Mouse (Mus musculus) c-Kit-positive CD71-positive TER-119-positive erythroid progenitor cells, embryonic 14.5 days (primary cell): ENCODE measurements around the gene Rbfox2.

Experiments
- DNase-seq: peaks from one replicate; pipeline ENCODE4 v3.0.0-alpha.2; 2013; ENCODE audit warnings: low spot score

Gene Rbfox2

DNA sequence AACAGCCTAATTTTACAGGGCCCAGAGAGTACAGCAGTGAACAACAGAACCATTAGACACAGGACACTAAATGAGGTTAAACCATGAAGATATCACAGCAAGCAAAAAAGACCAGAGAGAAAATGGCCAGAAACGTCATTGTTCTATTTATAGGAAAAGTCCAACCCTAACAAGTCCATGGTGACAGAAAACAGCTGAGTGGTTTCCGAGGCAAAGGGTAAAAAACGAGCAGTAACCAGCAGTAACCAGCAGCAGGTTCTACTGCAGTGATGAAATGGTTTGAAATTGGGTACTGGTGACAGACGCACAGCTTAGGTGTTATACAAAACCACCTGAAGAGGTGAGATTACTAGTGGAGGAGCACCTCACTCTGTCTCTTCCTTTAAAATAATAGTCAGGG lies 72.5 kb downstream of the Rbfox2 start:
- no peak for DNase-seq

DNA sequence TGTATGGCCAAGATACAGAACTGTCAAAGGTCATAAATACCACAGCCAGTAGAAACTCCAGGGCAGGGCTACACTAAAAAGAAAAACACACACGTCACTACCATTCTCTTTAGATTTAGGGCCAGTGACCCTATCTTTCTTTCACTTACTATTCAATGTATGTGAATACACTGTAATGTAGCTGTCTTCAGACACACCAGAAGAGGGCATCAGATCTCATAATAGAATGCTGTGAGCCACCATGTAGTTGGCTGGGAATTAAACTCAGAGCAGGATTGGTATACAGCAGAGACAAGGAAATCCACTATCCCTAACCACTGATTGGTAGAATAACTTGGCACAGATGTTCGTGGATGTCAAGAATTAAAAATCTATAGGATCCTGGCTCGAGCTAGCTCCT lies 76.7 kb downstream of the Rbfox2 start:
- DNase-seq = no peak

DNA sequence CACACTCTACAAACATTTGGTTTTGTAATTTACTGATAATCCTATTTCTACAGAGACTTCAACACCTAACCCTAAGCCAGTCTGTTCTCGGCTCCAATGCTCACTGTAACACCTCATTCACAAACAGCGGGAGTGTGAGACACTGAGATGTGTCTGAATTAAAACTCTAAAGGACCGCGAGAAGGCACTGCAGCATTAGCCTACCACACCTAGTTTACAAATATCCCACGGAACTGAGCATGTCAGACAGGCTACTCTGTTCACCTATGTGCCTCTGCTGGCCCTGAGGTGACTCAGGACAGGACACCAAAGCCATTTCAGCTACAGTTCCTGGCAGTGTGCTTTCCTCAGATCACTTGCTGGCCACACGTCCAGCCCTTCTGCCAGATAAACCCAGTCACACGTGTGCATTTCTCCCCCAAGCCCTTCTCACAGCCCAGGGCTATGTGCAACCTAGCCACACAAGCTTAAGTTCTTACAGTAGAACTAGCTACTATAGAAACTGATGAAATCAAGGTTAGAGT lies 79.9 kb downstream of the Rbfox2 start:
- no peak for DNase-seq

DNA sequence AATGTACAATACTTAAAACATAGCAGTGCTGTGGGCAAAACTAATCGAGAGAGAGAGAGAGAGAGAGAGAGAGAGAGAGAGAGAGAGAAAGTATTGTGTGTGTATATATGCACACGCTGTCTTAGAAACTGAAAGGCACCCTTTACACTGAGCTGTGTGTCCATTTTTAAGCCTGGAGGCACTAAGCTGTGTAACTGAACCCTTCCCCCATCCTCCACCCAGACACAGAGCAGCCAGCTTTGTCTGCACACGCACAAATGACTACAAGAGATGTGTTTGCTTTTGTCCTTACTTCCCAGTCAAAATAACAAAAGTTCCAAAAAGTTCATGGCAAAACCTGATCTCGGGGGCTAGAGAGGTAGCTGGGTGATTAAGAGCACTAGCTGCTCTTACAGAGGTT lies 80.9 kb downstream of the Rbfox2 start:
- DNase-seq = no peak

DNA sequence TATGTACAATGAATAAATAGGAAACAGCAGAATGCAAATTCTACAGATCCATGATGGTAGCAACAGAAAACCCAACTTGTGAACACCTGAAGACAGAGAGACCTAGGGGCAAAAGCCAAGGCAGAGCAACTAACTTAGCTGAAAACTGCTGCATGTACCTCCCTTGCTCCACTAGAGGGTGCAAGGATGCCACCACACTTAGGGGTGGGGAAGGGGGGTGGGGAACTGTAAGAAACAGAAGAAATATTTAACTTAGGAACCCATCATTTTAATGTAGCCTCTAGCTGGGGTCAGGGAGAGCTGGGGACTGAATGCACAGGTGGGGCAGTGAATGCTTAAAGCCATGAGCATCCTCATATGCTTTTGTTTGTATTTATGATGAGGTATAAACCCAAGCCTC lies 81.5 kb downstream of the Rbfox2 start:
- DNase-seq = no peak

DNA sequence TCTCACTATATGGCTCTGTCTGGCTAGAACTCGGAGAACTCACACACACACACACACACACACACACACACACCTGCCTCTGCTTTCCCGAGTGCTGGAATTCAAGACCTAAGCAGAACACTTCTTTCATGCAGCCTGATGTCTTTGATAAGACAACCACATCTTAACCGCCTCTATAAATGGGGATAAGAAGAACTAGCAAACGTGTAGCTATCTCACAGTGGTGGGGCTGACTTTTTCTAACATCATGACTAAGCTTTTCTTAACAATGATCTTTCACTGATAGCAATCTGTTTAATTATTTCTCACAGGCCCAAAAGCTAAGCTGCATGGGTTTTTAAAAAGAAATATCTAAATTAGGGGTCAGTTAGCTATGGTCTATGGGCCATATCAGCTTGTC lies 86.0 kb downstream of the Rbfox2 start:
- DNase-seq = no peak

DNA sequence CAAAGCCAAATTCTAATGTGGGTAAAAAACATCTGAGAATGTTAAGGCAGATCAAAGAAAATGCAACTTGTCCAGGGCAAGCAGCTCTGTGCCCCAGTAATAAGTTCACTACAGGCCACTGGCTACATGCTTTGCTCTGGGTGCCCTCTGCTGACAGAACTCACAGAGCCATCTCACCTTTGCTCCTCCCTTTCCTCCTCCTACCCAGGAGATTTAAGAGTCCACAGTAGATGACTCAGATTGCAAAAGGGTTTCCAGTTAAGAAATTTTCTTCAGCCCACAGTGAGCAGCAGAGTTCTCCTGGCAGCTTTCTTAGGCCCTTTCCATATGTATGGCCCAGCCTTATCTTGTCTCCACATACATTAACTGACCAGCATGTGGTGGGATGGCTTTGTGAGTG lies 86.7 kb downstream of the Rbfox2 start:
- DNase-seq = no peak

DNA sequence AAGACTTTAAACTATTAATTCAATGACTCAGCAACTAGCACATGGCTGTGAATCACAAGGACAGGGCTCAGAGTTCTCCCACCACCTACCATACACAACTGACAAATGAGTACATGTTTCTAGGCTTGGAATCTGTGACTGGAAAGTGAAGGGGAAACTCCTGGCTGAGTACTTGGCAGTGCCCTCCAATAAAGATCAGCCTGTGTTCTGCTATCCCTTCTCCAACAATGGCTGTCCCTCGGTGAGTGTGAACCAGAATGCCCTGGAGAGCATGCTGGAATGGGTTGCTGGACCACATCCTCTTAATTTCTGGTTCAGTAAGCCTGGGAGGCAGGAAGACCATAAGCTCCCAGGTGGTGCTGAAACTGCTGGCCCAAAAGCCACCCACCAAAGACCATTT lies 87.2 kb downstream of the Rbfox2 start:
- DNase-seq = no peak

DNA sequence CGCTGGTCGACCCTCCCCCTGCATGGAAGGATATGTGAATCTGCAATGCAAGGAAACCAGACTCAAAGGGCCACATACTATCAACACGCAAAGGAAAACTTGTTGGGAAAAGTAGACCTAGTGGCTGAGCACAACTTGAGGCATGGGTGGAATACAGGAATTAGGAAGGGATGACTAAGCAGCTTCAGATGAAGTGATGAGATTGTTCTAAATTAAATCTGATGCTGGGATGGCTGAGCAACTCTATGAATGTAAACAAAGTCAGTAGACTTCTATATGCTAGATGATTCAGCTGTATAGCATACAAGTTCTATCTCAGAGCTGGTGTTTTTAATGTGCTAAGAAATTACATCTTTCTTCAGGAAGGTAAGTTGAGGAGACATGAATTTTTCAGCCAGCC lies 88.8 kb downstream of the Rbfox2 start:
- no peak for DNase-seq

DNA sequence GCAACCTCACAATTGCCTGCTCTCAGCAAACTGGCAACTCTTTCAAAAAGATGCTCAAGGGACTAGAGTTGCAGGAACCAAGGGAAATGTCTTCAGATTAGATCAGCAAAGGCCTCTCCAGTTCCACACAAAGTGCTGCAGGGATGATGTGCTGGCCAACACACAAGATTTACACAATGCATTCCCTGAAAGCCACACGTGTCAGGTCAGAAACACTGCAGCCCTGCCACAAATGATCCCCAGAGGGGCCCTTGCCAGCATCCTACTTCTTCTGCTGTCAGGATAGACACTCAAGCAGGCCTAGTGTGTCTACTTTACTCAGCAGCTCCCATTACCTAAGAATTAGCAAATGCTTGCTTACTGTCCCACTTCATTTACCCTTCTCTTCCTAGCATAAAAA lies 89.3 kb downstream of the Rbfox2 start:
- no peak for DNase-seq

DNA sequence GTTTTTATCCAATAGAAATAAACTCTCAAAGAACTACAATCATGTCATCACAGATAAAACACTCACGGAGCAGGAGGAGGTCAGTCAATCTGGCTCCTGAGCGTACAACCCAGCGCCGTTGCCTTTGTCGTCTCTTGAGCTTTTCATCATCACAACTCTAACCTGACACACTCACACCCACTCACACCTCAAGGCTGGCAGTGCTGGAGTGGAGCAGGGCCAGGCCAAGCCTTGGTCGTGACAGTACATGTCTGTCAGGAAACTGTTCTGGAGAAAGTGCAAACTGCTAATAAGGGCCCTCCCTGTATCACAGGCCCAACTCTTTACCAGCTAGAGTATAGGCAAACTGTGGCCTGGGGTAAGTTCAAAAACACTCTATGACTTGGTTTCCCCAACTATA lies 90.1 kb downstream of the Rbfox2 start:
- no peak for DNase-seq

DNA sequence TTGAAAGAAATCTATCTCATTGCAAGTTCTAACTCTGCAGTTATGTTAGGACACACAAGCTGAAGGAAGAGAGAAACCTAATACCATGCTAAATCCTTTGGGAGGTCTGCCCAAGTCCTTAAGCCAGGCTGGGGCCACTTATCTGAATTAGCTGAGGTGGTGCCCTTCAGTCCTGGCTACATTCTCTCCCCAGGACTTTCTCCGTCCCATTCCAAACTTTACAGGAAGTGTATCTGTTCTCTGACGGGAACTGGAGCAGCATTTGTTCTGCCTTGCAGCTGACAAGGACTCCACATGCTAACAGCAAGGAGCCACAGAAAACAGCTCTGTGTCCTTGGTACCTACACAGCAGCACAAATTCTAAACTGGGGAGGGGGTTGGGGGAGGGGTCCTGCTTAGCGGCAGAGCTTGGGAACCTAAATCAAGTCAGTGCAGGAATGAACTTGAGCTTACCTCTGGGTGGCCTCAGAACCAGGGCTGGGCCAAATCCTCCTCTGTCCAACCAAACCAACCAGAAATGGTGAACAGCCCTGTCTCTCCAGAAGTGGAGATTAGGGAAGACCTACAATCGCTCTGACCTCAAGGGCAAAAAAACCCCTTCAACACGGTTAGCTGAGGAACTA lies 91.5 kb downstream of the Rbfox2 start:
- no peak for DNase-seq

DNA sequence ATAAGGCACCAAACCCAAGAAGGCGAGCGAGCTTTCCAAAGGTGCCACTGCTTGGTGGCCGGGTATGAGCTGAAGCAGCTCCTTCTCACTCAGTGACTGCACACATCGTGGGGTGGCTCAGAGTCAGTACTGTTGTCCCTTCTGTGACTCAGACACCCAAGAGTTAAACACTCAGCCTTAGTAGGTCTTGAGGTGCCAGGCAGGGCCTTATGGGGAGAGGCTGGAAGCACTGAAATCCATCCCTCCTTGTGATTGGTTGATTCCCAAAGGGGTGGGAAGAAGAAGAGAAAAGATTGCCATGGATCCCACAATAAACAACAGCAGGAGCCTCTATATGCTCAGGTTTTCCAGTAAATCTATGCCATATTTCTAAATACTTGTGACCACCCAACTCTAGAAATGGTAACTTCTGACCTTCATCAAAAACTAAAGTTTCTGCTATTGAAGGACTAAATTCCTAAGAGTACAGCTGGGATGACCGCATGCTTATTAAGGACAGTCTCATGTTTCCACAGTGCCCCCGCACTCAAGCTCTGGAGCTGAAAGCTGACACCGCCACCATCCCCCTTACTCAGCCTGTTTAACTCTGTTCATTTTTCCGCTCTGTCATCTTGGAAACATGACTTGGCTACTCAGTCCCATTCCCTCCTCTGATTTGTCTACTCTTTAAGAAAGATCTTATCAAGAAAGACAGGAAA lies 92.2 kb downstream of the Rbfox2 start:
- no peak for DNase-seq

DNA sequence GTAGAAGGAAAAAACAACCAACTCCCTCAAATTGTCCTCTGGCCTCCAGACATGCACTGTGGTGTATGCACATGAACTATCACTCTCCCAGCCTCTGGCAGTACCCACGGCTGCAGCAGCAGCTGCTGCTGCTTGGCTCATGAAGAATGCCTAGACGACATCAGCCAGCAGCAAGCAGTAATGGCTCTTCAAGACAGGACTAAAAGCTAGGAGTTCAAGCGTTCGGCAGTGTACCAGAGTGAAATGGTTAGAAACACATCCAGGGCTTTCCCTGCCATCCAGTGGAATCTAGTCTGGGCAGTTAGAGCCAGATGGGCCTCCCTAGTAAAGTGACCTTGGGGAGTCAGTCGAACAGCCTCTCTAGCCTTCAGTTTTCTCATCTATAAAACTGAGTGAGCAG lies 93.0 kb downstream of the Rbfox2 start:
- DNase-seq = no peak

DNA sequence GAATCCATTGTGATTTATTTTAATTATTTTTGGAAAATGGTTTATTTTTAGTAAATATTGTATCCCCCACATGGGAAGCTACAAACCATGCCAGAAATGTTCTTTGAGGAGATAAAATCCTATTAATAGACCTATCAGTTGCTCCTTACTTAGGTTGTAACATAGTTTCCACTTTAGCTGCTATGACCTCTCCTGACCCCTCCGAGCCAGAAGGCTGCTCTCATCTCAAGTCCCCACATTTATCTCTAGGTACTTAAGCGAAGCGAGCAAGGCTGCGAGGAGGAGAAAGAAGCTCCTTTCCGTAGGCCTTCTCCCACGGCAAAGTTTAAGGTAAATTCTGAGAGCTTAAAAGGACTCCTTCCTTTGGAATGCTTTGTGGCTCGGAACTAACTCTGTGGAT lies 94.0 kb downstream of the Rbfox2 start:
- no peak for DNase-seq

DNA sequence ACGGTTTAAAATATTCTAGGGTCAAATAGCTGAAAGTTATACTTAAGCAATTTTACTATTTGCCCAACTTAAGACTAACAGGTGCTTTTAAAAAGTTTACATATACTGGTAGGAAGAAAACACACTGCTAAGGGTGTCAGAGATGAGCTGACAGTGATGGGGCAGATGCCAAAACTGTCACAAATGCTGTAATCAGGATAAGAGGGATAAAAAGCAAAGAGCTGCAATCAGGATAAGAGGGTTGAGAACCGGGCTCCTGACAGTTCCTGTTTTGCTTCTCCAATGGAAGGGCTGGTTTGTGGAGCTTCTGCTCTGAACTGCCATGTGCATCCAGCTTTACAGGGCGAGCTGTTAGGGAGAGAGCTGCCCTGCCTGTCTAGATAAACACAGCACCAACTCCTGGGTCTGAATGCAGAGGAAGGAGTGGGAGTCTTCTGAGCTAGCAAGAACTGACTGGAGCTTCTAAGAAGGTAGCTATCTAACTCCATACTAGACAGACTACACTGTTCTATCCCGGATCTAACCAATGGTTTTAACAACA lies 94.5 kb downstream of the Rbfox2 start:
- no peak for DNase-seq

DNA sequence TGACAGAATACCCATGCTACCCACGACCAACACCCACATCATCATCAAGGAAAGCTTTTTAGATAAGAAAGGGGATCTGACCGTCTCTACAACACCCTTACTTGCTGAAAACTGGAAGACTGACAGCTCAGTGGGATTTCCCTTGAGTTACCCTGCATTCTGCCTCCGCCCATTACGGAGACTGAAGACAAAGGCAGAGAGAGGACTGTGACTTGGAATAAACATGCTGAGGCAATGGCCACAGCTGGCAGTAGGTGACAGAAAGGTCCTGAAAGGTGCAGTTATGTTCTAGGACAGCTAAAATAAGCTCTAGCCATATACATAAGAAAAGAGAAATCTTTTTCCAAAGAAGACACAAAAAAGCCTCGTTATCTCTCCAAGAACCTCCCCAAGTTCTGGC lies 99.8 kb downstream of the Rbfox2 start:
- no peak for DNase-seq

DNA sequence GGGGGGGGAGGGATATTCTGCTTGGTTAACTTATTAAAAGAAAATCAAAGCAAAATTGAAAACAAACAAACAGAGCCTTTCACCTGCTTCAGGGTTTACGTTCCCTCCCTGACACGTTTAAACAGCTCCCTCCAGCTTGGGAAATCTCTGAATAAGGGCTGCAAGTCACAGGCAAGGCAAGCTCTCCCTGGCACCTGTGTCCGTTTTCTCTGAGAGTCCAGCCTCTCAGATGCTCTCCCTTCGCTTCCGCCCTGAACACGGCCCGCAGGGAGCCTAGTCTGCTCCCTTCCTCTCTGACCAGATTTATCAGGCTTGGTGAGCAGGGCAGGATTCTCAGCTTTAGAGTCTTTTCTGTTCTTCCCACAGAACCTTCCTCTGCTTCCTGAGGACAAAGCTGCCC lies 101.9 kb downstream of the Rbfox2 start:
- no peak for DNase-seq

DNA sequence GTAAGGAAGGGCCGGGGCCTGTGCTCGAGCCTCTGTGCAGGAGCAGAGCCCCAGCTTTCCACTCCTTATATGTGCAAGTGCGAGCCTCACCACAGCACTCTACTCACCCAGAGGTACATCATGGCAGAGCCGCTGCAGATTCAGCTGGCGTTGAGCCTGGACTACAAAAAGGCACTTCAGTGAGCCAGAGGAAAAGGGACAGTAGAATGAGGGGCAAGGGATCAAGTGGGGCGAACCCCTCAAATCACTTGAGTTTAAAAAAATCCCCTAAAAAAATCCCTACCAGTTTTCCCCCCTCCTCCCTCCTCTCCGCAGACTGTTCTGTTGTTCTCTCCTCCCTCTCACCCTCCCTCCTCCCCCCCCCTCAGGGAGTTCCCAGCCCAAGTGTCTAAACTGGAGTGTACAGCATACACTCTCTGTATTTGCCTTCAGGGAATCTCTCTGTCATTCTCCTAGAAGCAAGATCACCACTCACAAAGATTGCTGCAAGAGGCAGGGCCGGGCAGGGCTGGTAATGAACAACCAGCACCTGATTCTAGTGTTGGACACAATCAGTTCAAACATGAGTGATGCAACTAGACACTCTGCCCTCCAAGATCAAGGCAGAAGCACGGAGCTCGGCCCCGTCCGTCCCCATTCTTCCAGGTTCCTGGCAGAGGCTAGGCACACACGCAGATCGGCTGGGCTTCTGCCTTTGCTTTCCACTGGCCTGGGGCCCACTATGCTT lies 103.4 kb downstream of the Rbfox2 start:
- no peak for DNase-seq

DNA sequence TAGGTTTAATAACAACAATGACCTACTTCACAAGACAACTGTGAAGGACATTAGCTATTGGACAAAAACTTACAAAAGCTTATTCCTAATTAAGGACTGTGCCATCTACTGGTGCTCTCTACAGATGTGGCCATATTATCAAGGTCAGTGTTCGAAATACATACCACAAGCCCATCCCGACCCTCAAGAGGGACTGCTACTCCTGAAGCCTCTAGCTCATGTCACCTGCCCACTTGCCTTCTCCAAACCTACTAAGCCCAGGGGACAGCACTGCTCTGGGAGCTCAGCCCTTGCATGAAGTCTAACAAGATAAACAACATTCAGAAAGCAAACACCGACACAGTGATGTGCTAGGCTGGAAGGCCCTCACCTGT lies 103.9 kb downstream of the Rbfox2 start:
- no peak for DNase-seq

DNA sequence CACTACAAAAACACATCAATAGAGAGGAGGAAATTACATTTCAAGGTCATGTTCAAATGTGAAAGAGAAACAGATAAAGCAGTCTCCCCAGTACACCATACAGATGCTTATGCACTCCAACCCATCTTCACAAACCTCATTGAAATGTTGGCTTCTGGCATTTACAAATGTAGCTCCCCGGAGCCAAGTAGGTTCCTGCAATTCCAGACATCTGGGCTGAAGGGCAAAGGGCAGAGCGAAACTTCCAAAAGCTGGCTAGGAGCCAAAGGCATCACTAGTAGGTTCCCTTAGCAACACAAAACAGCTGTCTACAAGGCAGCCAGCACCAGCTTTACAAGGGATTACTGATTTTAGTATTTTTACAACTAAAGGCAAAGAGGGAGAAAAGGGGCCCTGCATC lies 104.6 kb downstream of the Rbfox2 start:
- no peak for DNase-seq

DNA sequence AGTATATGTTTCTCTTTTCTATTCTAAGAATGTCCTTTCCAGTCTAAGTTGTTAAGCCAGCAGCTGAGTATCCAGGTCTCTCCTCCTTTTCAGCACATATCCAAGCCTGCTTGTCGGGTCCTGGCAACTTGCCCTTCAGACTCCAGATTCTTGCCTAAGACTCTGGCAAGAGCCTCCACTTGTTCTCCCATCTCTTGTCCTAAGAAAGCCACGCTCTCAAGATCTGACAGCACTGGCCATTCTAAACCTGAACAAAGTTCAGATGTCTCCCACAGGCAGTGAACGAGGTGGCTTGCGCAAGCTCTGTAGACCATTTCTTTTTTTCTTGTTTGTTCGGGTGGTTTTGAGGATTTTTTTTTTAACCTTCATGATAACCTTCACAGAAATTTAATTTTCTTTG lies 110.0 kb downstream of the Rbfox2 start:
- DNase-seq = no peak

DNA sequence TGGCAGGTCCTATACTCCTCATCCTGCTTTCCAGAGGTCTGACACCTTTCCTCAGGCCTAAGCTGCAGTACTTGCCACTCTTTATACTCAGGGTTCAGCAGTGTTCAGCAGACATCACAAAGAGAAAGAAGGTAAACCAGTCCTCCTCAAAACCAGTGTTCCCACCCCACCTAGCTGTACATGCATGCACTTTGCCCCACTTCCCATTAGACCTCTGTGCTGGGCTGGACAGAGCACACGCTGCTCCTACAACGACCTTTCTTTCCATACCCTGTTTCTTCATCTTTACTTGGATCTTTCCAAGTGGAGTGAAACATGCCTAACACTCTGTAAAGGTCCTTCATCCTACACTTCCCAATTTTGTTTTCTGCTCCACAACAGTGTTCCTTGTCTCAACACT lies 110.8 kb downstream of the Rbfox2 start:
- no peak for DNase-seq
